Mouse (Mus musculus): ENCODE measurements at regions not wholly inside any gene's neighbourhood (a gene's known extent, or its start where the extent isn't known, plus 50 kb on each side); places are given as distances from the start of the nearest gene placed in this dataset.

DNA sequence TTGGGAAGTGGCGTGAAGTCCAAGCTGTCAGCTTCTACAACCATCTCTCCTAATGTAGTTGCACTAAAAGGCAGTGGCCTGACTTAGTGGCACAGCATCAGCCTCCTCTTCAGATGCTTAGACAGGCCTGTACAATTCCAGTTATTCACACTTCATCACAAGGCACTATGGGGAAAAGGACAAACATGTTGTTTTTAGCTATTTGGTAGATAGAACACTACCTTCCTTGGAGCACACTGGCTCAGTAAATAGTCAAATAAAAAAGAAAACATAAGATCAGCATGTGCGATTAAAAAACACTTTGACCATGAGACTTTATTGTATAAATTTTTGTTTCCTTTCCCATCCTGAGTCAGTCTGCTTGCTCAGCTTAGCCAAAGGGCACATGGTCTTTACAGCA is 250.7 kb upstream of the Gria1 start:
- TF ChIP-seq POLR2A (IDR thresholded peaks at IDR 0.05; ENCODE audit: low read depth, low read length) = no peak
- no peak for TF ChIP-seq EP300 (IDR thresholded peaks at IDR 0.05; ENCODE audit: low read length)
- TF ChIP-seq MEF2A (IDR thresholded peaks at IDR 0.05; ENCODE audit: borderline replicate concordance, low read depth, low read length) = no peak
- TF ChIP-seq USF1 (IDR thresholded peaks at IDR 0.05; ENCODE audit: low read depth, low read length) = no peak
- no peak for TF ChIP-seq MYC (IDR thresholded peaks at IDR 0.05; ENCODE audit: low read depth, low read length)
- no peak for TF ChIP-seq SIN3A (IDR thresholded peaks at IDR 0.05; ENCODE audit: low read length)
- no peak for TF ChIP-seq PAX5 (IDR thresholded peaks at IDR 0.05; ENCODE audit: low read length)
- TF ChIP-seq GABPA (IDR thresholded peaks at IDR 0.05; ENCODE audit: insufficient replicate concordance, low read depth, low read length) = no peak
- TF ChIP-seq CHD2 (IDR thresholded peaks at IDR 0.05; ENCODE audit: low read length) = no peak
- no peak for TF ChIP-seq HCFC1 (IDR thresholded peaks at IDR 0.05; ENCODE audit: low read depth, low read length)
- no peak for TF ChIP-seq POLR2AphosphoS2 (IDR thresholded peaks at IDR 0.05; ENCODE audit: low read depth, low read length)
- no peak for TF ChIP-seq CHD1 (IDR thresholded peaks at IDR 0.05; ENCODE audit: low read depth, low read length)
- TF ChIP-seq NRF1 (IDR thresholded peaks at IDR 0.05; ENCODE audit: low read depth, low read length) = no peak
- TF ChIP-seq BHLHE40 (IDR thresholded peaks at IDR 0.05; ENCODE audit: low read depth, low read length) = no peak
